Mouse (Mus musculus) liver, embryonic 13.5 days (tissue): ENCODE measurements around the gene Tmem40. TPM values are rescaled to one million over a fixed set of nuclear protein-coding genes. Genes with fewer than 3 reads are reported as not detected.
A peak's percentile ranks its signal among the peaks of the same experiment; 100 is the strongest.

ENCODE experiments used
- ATAC-seq: fragments of 200-750 bp; cut with Nextera tagmentation; 2 replicates; pipeline ENCODE4 v1.8.0; 2017; ENCODE audit warnings: low read depth, mild to moderate bottlenecking, moderate number of reproducible peaks, moderate library complexity
- DNase-seq: peaks from one replicate; pipeline ENCODE4 v3.0.0; 2022
- H3K27ac ChIP-seq: fragments of 300-500 bp; sonication (generic); 2 replicates; pipeline ENCODE4 v1.5.1; 2015; ENCODE audit warnings: moderate library complexity, mild to moderate bottlenecking, inconsistent platforms
- H3K27me3 ChIP-seq: fragments of 300-500 bp; sonication (generic); 2 replicates; pipeline ENCODE4 v1.6.1; 2015; ENCODE audit warnings: mild to moderate bottlenecking, inconsistent platforms
- H3K36me3 ChIP-seq: fragments of 300-500 bp; sonication (generic); 2 replicates; pipeline ENCODE4 v1.6.1; 2015; ENCODE audit warnings: mild to moderate bottlenecking, inconsistent platforms
- H3K4me1 ChIP-seq: fragments of 300-500 bp; sonication (generic); replicated peaks from 2 replicates; pipeline ENCODE4 v1.6.1; 2015; ENCODE audit warnings: inconsistent platforms
- H3K4me2 ChIP-seq: fragments of 300-500 bp; sonication (generic); 2 replicates; pipeline ENCODE4 v1.6.1; 2015; ENCODE audit warnings: inconsistent platforms, mild to moderate bottlenecking, moderate library complexity
- H3K4me3 ChIP-seq: fragments of 300-500 bp; sonication (generic); replicated peaks from 2 replicates; pipeline ENCODE4 v1.5.1; 2015; ENCODE audit warnings: mild to moderate bottlenecking, inconsistent platforms
- H3K9ac ChIP-seq: fragments of 300-500 bp; sonication (generic); 2 replicates; pipeline ENCODE4 v1.6.1; 2015; ENCODE audit warnings: mild to moderate bottlenecking, inconsistent platforms
- H3K9me3 ChIP-seq: fragments of 300-500 bp; sonication (generic); replicated peaks from 2 replicates; pipeline ENCODE4 v1.6.1; 2016; ENCODE audit warnings: inconsistent platforms
- WGBS: fragments of 180-500 bp; shearing (Covaris S2); methylation state at CpG from one replicate; pipeline ENCODE4 v1.1.7; 2015; ENCODE audit not compliant: insufficient replicate concordance; 5-methylcytosine and 5-hydroxymethylcytosine counted together
- polyA plus RNA-seq: library from polyadenylated mRNA; unstranded; fragments of >200 nt; fragmentation: Nextera tagmentation; extraction: Ambion mirVana; gene quantifications from 2 replicates; pipeline ENCODE4 v1.2.1, GENCODE M21; 2015

Gene Tmem40
- polyA plus RNA-seq = 28.3 and 29.9 TPM in 2 replicates

GRCm38 (mm10) chr6:115761995-115762756, at the start of gene Tmem40:
Gene Tmem40, minus strand, starts transcription at chr6:115762410.
- Histone ChIP-seq H3K36me3 (no peaks in the 10 kb centered on the region), H3K4me1 (peaks cover 78% of the 10 kb centered on the region), H3K27ac (peak within 1 kb of the TSS; percentile 63), H3K9me3 (no peaks in the 10 kb centered on the region), H3K4me2 (peak within 1 kb of the TSS; percentile 45), H3K27me3 (no peaks in the 10 kb centered on the region), H3K9ac (peak within 1 kb of the TSS; percentile 10; the same call in 1 of the 2 replicates), H3K4me3 (no peak within 1 kb of the TSS)
- WGBS = 3% methylated on average over 9 of the region's 9 CpGs
- ATAC-seq (peak; percentile 40), DNase-seq (peak; percentile 13)

DNA sequence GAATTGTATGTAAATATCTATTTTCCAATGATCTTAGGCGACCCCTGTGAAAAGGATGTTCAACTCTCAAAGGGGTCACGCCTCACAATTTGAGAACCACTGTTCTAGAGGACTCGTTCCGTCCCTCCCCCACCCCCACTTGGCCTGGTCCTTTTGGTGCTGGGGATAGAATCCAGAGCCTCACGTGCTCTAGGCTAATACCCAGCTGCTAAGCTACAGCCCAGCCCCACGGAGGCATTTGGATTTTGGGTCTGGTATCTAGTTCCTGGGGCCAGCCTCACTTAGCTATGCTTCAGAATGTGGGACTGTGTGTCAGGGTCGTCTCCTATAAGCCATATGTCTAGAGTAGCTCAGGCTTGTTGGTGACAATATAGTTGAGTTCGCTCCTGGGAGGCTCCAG, 49.4 kb upstream of the Tmem40 start:
- no peaks in the 10 kb centered on the region for H3K27me3 ChIP-seq
- ATAC-seq (no peak), DNase-seq (no peak)
- H3K4me2 ChIP-seq = no peak overlapping the region
- 72% methylated on average over 8 of the region's 8 CpGs for WGBS
- peaks cover 10% of the 10 kb centered on the region for H3K36me3 ChIP-seq
- H3K27ac ChIP-seq = no peak overlapping the region; the same call in 1 of the 2 replicates
- no peaks in the 10 kb centered on the region for H3K9me3 ChIP-seq
- peaks cover 29% of the 10 kb centered on the region for H3K4me1 ChIP-seq
- H3K9ac ChIP-seq = no peak overlapping the region
- no peak overlapping the region for H3K4me3 ChIP-seq

DNA sequence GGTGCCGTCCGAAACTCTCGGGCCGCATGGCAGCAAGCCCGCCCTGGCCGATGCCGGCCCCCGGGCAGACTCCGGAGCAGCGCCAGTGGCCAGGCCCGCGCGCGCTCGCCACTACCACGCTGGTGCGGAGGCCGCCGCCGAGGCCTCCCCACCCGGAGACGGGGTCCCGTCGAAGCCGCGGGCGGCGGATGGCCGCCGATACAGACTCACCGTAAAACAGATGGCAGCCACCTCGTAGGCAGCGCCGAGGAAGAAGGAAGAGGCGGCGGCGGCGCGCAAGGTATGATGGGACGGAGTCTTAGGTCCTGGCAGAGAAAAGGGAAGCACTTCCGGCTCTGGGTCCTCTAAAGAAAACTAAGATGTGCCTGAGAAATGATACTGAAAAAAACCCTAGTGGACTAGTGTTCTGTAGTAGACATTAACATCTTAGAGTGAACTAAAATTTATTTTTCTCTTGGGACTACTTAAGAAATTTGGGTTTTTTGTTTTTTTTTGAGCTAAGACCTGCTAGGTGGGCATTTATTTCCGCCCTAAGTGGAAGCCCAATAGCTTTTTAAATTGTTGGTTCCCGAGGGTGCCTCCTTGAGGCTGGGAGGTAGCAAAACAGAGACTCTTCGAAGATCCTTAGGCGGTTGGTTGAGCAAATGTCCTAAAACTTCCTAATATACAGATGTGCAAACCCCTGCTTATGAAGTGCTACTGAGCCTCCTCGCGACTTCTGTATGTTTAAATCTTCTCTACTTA, 46.5 kb upstream of the Tmem40 start, which contains the start of gene Rpl32:
Rpl32 (minus strand) TSS at position 260 of the 744 bp plus-strand sequence.
- WGBS = under 1% methylated on average over 47 of the region's 47 CpGs
- H3K27ac ChIP-seq = peak within 1 kb of the TSS; percentile 89

GRCm38 (mm10) chr6:115808196-115808487, 45.9 kb upstream of the Tmem40 start:
- peaks cover 44% of the 10 kb centered on the region for H3K36me3 ChIP-seq
- H3K4me1 ChIP-seq = peaks cover 40% of the 10 kb centered on the region
- H3K4me3 ChIP-seq = peak overlapping the region; percentile 87
- H3K9me3 ChIP-seq = no peaks in the 10 kb centered on the region
- WGBS = under 1% methylated on average over 22 of the region's 22 CpGs
- H3K4me2 ChIP-seq = peak overlapping the region; percentile 91
- ATAC-seq = no peak; the same call in 1 of the 2 replicates
- H3K27me3 ChIP-seq = no peaks in the 10 kb centered on the region
- DNase-seq = peak; percentile 15
- H3K27ac ChIP-seq = peak overlapping the region; percentile 89
- H3K9ac ChIP-seq = peak overlapping the region; percentile 98

More for the DNA sequence above, 46.5 kb upstream of the Tmem40 start, which contains the start of gene Rpl32:
- Histone ChIP-seq H3K36me3 (peaks cover 39% of the 10 kb centered on the region), H3K4me2 (peak within 1 kb of the TSS; percentile 91), H3K4me3 (peak within 1 kb of the TSS; percentile 87), H3K27me3 (no peaks in the 10 kb centered on the region), H3K9ac (peak within 1 kb of the TSS; percentile 98), H3K9me3 (no peaks in the 10 kb centered on the region), H3K4me1 (peaks cover 41% of the 10 kb centered on the region)
- ATAC-seq (peak; percentile 81), DNase-seq (peak; percentile 82)

GRCm38 (mm10) chr6:115807464-115808195, 45.4 kb upstream of the Tmem40 start:
- H3K36me3 ChIP-seq = peaks cover 48% of the 10 kb centered on the region
- H3K27ac ChIP-seq = peak overlapping the region; percentile 89
- peaks cover 40% of the 10 kb centered on the region for H3K4me1 ChIP-seq
- H3K4me3 ChIP-seq = peak overlapping the region; percentile 87
- peak overlapping the region; percentile 91 for H3K4me2 ChIP-seq
- H3K27me3 ChIP-seq = no peaks in the 10 kb centered on the region
- H3K9me3 ChIP-seq = no peaks in the 10 kb centered on the region
- ATAC-seq (no peak), DNase-seq (no peak)
- WGBS = under 1% methylated on average over 15 of the region's 15 CpGs
- peak overlapping the region; percentile 98 for H3K9ac ChIP-seq

- H3K4me1 ChIP-seq = peaks cover 40% of the 10 kb centered on the region
- ATAC-seq = no peak
- H3K9ac ChIP-seq = no peak overlapping the region
- no peaks in the 10 kb centered on the region for H3K27me3 ChIP-seq
- WGBS = 52% methylated on average over 10 of the region's 10 CpGs
- no peak overlapping the region for H3K4me2 ChIP-seq
- no peak overlapping the region for H3K4me3 ChIP-seq
- H3K9me3 ChIP-seq = no peaks in the 10 kb centered on the region
- H3K27ac ChIP-seq = no peak overlapping the region; the same call in 1 of the 2 replicates
- H3K36me3 ChIP-seq = peaks cover 72% of the 10 kb centered on the region
- DNase-seq = no peak
Observed at GRCm38 (mm10) chr6:115804432-115805192, 42.4 kb upstream of the Tmem40 start.

- Histone ChIP-seq H3K9me3 (no peaks in the 10 kb centered on the region), H3K27me3 (no peaks in the 10 kb centered on the region), H3K36me3 (peaks cover 79% of the 10 kb centered on the region), H3K4me3 (no peak overlapping the region), H3K9ac (no peak overlapping the region), H3K27ac (peak overlapping the region; percentile 61), H3K4me1 (peaks cover 35% of the 10 kb centered on the region), H3K4me2 (no peak overlapping the region)
- 46% methylated on average over 16 of the region's 16 CpGs for WGBS
- DNase-seq (peak; percentile 41), ATAC-seq (peak; percentile 47)
Observed at GRCm38 (mm10) chr6:115803541-115804382, 41.6 kb upstream of the Tmem40 start.

DNA sequence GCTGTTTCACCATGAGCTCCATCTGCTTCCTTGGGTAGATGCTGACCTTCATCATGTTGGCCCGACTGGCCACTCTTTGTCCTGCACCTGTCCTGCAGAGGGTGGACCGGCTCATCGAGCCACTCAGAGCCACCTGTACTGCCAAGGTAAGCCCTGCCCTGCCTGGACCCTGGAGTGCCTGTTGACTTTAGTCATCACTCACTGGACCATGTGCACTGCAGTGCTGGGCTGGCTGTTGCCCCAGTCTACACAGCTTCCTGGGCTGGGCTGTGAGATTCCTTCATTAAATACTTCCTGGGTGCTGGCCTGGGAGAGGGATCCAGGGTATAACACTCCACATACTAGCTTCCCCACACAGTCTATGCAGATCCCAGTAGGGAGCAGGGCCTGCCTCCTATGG, 39.6 kb upstream of the Tmem40 start:
- no peak for DNase-seq
- no peaks in the 10 kb centered on the region for H3K27me3 ChIP-seq
- ATAC-seq = no peak
- H3K4me1 ChIP-seq = peaks cover 26% of the 10 kb centered on the region
- no peak overlapping the region for H3K4me3 ChIP-seq
- peaks cover 87% of the 10 kb centered on the region for H3K36me3 ChIP-seq
- H3K9ac ChIP-seq = no peak overlapping the region
- H3K9me3 ChIP-seq = no peaks in the 10 kb centered on the region
- no peak overlapping the region for H3K27ac ChIP-seq
- no peak overlapping the region for H3K4me2 ChIP-seq
- 83% methylated on average over 3 of the region's 3 CpGs for WGBS

- 83% methylated on average over 21 of the region's 21 CpGs for WGBS
- Histone ChIP-seq H3K9me3 (no peaks in the 10 kb centered on the region), H3K4me2 (no peak overlapping the region), H3K27me3 (no peaks in the 10 kb centered on the region), H3K36me3 (peaks cover 65% of the 10 kb centered on the region), H3K4me3 (no peak overlapping the region), H3K4me1 (no peaks in the 10 kb centered on the region), H3K27ac (no peak overlapping the region), H3K9ac (no peak overlapping the region)
- no peak for ATAC-seq
- no peak for DNase-seq
Observed at GRCm38 (mm10) chr6:115792691-115793215, 30.5 kb upstream of the Tmem40 start.
